Mouse (Mus musculus) cerebellum, adult (tissue): ENCODE measurements around the gene Wbp2.
A peak's percentile ranks its signal among the peaks of the same experiment; 100 is the strongest.

ENCODE experiments used
- ATAC-seq: cut with Nextera tagmentation; 2 replicates; pipeline ENCODE4 v1.9.2; 2017; ENCODE audit warnings: mild to moderate bottlenecking, moderate library complexity, mixed read lengths; ENCODE audit not compliant: insufficient number of reproducible peaks, low FRiP score, low TSS enrichment

Gene Wbp2

GRCm38 (mm10) chr11:116037826-116038225 is 49.0 kb downstream of the Wbp2 start:
- no peak for ATAC-seq

- ATAC-seq: no peak
Observed at GRCm38 (mm10) chr11:116036671-116037070, 50.1 kb downstream of the Wbp2 start.

- ATAC-seq: no peak
Observed at GRCm38 (mm10) chr11:116034584-116034983, 52.2 kb downstream of the Wbp2 start.

GRCm38 (mm10) chr11:116030898-116031845 is 55.6 kb downstream of the Wbp2 start:
- no peak for ATAC-seq

- peak; percentile 92 for ATAC-seq
Observed at GRCm38 (mm10) chr11:116030088-116030897, 56.5 kb downstream of the Wbp2 start, which contains the start of gene Unk. Gene Unk (plus strand): TSS chr11:116030322.

- ATAC-seq: no peak
Observed at GRCm38 (mm10) chr11:116029086-116029865, 57.5 kb downstream of the Wbp2 start.
